Mouse (Mus musculus) left cerebral cortex, postnatal 25 days (tissue): ENCODE data around the gene Ddx3x. TPM values are rescaled to one million over a fixed set of nuclear protein-coding genes. Genes with fewer than 3 reads are reported as not detected.
"Not testable (repeated sequence)": the region's sequence is repeated elsewhere in the genome, so short reads cannot be mapped to it uniquely, and the experiment has no call there.

Experiments
- DNase-seq, 2 experiments: peaks; one replicate each; pipeline ENCODE4 v3.0.0; 2022; ENCODE audit warnings: low spot score in 2 of 2, mixed read lengths in 1 of 2
- intact Hi-C: fragments of 180-260 bp; cut with DNase I; formaldehyde crosslinking; loops from one replicate; pipeline ENCODE4 v1.15.1; 2025
- total RNA-seq, 2 experiments: library from RNA; stranded (reverse); gene quantifications; 2 replicates each; pipeline ENCODE4 v1.2.3; 2021

Gene Ddx3x
- total RNA-seq = 100 to 1,000 TPM; 154 to 182 TPM

- intact Hi-C loops = loop anchor here (1.0 to 5.0 kb wide), 6 partner anchors 38 to 377 kb away; no protein-coding TSS in a partner anchor
- DNase-seq = peak; percentile 89 to 95
These were observed at the start of gene Ddx3x for GRCm38 (mm10) chrX:13280409-13281328. Gene Ddx3x, plus strand, starts transcription at chrX:13280970.

DNA sequence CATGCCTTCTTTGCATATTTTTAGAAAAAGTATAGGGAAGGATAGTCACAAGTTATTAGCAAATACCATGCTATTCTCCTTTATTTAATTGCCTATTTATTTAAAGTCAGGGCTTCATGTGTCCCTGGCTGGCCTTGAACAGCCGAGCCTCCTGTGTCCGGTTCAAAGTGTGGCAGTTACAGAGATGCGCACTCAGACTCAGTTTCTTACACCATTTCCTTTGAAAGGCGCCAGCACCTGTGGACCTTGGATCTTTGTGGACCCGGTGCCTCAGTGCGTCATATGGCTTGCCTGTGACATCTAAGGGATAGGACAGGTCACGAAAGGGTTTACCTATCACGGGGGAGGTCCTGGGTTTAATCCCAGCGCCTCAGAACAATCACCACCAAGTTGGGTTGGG lies 49.5 kb upstream of the Ddx3x start:
- DNase-seq = no peak
- intact Hi-C loops = loop anchor here (2.0 to 5.0 kb wide), 2 partner anchors 230 to 286 kb away; no protein-coding TSS in a partner anchor

- not testable (repeated sequence) for DNase-seq
- intact Hi-C loops = loop anchor here (5.0 kb wide), 1 partner anchor 284 kb away; no protein-coding TSS in a partner anchor
These were observed 47.9 kb upstream of the Ddx3x start for GRCm38 (mm10) chrX:13232834-13233233.

DNA sequence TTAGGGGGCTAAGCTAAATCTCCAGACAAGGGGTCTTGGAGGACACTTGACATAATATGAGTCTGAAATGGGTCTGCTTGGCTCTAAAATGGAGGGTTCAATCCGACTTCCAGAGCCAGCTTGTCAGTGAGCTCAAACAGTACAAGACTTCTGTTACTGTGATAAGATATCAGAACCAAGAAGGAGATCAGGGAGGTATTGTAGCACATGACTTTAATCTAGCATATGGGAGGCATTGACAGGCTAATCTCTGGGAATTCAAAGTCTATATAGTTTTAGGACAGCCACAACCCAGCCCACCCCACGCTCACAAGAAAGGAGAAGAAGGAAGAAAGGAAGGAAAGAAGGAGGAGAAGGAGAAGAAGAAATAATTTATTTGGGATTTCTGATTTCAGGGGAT lies 47.1 kb upstream of the Ddx3x start:
- DNase-seq = no peak
- intact Hi-C loops = loop anchor here (5.0 kb wide), 1 partner anchor 284 kb away; no protein-coding TSS in a partner anchor

- DNase-seq = no peak
- intact Hi-C loops = loop anchor here (5.0 kb wide), 1 partner anchor 283 kb away; no protein-coding TSS in a partner anchor
These were observed 46.1 kb upstream of the Ddx3x start for GRCm38 (mm10) chrX:13234709-13235108.

DNA sequence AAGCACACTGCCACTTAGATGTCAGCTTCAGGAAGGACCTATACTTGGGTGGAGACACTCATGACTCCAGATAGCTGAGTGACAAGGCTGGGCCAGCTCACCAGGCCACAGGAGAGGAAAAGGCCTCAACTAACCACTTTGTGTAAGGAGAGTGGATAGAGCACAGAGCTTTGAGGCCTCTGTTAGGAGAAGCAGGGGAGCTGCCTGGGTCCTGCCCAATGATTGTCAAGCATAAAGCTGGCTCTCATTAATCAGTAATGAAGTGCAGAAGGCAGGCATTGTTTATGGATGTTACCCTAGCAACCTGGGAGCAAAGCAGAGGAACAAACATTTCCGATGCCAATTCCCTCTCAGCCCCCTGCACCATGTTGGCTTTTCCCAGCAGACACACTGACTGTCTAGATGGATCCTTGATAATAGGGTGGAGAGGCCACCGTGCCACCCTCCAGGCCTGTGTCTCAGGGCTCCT lies 44.6 kb upstream of the Ddx3x start:
- intact Hi-C loops = no loop called here
- DNase-seq = no peak

- intact Hi-C loops = no loop called here
- no peak for DNase-seq
These were observed 41.3 kb upstream of the Ddx3x start for GRCm38 (mm10) chrX:13239455-13239854.

- intact Hi-C loops = loop anchor here (5.0 kb wide), 1 partner anchor 106 kb away; no protein-coding TSS in a partner anchor
These were observed 39.9 kb upstream of the Ddx3x start for GRCm38 (mm10) chrX:13240646-13241425.

DNA sequence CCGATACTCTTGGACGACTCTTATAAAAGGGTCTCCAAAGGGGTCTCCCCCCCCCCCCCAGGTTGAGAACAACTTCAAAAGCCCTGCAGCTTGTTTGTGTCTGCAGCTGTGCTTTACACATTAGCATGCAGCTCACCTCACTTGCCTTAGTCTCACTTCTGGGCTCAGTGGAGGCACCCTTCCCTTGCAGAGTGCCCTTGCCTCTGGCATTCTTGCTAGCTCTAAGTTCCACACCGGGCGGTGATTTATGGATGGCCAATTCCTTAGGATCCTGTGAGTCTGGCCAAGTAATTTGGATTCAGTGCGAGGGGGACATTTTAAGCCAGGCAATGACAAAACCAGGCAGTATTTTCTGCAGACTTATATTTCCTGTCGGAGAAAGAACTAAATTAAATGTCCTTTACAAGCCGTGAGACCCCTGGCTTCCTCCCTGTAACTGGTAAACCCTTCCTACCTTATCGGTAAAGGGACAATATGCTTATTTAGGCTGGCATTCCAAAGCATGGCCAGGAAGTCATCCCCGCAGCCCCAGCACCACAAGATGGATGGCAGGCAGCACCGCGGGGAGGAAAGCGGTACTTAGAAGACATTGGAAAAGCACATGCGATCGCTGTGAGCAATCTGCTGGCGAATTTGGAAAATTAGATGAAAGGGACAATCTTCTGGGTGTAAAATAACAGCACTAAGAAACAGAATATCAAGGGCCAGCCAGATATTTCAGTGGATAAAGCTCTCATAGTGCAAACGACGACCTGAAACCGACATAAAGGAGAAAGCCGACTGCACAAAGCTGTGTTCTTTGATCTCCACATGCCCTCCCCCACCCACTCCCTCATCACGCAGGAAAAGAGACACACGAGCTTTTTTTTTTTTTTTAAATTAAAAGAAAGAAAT lies 39.1 kb upstream of the Ddx3x start:
- intact Hi-C loops = loop anchor here (1.0 to 5.0 kb wide), 2 partner anchors 39 to 106 kb away; partner anchors contain the start of gene Ddx3x
- DNase-seq = peak in 1 of 2 experiments; percentile 19

More at GRCm38 (mm10) chrX:13240646-13241425, 39.9 kb upstream of the Ddx3x start:
- DNase-seq = no peak

- intact Hi-C loops = loop anchor here (1.0 to 5.0 kb wide), 2 partner anchors 38 to 105 kb away; partner anchors contain the start of gene Ddx3x
- DNase-seq = peak; percentile 66 to 79
These were observed 38.3 kb upstream of the Ddx3x start for GRCm38 (mm10) chrX:13242320-13243096.

DNA sequence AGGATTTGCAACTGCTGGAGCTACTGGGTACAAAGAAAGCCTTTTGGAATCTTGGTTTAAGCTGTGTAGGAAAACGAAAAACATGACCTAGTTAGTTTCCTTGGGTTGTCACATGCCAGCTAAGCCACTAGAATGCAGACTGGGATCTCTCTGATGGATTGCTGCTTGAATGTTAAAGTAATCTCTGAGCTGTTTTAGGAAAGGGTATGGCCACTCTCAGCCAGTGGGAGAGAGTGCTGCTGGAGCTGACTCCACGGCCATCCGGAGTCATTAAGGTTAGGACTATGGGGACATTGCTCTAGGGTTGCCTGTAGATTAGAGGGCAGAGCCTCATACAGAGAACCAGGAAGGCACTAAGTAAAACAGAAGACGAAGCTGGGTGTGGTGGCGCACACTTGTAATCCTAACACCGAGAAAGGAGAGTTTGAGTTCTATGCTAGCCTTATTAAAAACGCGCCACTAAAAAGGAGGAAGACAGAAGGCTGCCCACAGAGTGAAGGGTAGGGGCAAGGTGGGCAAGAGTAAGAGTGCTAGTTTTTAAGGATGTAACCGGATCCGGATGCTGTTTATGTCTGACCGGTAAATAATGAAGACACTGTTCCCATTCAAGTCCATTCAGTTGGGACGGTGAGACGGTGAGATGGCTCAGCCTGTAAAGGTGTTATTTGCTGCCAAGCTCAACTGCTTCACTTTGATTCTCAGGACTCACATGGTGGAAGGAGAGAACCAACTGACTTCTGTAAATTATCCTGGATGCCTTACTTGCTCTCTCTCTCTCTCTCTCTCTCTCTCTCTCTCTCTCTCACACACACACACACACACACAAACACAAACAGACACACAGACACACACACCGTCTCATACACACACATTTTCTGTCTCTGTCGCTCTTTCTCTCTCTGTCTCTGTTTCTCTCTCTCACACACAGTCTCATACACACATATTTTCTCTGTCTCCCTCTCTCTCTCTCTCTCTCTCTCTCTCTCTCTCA lies 37.3 kb upstream of the Ddx3x start:
- DNase-seq = no peak
- intact Hi-C loops = loop anchor here (5.0 kb wide), 1 partner anchor 104 kb away; no protein-coding TSS in a partner anchor

GRCm38 (mm10) chrX:13244588-13244987 lies 36.2 kb upstream of the Ddx3x start:
- intact Hi-C loops = loop anchor here (5.0 kb wide), 1 partner anchor 103 kb away; no protein-coding TSS in a partner anchor
- DNase-seq = no peak

DNA sequence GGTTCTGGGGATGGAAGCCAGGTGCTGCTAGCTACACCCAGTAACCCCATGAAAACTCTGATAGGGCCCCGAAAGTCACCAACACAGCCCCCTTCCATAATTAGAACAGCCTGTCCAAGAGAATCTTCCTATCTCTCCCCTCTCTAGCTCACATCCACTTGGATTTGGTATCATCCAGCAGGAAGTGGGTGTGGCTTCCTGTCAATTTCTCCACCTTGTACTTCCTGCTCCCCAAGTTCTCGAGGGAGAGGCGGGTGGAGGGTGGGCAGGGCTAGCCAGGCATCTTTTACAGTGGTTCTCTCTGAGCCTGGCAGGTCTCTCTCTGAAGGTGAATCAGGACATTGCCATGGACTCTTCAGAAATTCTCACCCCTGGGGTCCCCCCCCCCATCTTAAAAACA lies 35.7 kb upstream of the Ddx3x start:
- no peak for DNase-seq
- intact Hi-C loops = no loop called here

DNA sequence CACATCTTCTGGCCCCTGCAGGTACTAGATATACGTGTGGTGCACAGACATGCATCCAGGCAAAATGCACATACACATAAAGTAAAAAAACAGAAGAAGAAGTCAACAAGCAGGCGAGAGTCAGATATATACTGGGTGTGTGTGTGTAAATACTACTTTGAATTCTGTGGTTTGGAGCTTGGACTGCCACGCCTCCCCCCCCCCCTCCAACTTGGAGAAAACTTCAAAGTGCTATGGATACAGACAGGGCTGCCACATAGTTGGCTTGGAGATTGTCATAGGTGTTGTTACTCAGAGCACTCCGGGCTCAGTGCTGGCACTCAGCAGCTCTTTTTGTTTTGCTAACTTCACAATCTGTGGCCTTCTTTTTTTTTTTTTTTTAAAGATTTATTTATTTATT lies 29.1 kb upstream of the Ddx3x start:
- intact Hi-C loops = no loop called here
- no peak for DNase-seq

DNA sequence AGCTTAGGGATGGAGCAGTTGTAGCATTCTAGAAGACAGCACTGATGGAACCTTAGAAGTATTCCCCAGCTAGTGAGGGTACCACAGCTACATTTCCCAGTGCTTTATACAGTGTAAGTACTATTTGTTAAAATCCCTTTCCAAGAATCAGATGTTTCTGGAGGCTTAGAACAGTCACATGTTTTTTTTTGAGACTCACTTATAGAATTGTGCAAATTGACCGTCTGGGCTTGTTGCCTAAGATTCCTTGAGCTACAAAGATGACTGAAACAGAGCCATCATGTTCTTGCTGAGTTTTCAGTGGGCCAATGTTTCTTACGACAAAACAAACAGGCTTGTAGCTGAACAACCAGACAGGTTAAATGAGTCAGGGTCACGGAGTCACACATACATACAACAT lies 26.5 kb upstream of the Ddx3x start:
- intact Hi-C loops = no loop called here
- DNase-seq = peak in 1 of 2 experiments; percentile 56

DNA sequence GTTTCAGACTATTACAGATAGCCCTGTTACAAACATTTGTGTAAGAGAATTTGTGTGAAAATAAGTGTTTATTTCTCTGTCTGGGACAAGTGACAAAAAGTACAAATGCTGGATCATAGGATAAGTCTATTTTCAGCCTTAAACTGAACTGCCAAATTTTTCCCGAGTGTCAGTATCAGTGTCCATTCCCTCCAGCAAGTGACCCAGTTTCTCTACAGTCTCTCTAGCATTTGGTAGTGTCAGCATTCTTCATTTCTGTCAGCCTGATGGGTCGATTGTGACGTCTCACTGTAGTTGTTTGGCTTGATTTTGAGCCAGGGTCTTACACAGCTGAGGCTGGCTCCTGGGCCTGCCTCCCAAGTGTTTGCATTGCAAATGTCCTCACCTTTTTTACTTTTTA lies 17.4 kb upstream of the Ddx3x start:
- no peak for DNase-seq
- intact Hi-C loops = no loop called here
